Comparison of ENCODE assay signal across 8 mouse cellular contexts in the genomic region with DNA sequence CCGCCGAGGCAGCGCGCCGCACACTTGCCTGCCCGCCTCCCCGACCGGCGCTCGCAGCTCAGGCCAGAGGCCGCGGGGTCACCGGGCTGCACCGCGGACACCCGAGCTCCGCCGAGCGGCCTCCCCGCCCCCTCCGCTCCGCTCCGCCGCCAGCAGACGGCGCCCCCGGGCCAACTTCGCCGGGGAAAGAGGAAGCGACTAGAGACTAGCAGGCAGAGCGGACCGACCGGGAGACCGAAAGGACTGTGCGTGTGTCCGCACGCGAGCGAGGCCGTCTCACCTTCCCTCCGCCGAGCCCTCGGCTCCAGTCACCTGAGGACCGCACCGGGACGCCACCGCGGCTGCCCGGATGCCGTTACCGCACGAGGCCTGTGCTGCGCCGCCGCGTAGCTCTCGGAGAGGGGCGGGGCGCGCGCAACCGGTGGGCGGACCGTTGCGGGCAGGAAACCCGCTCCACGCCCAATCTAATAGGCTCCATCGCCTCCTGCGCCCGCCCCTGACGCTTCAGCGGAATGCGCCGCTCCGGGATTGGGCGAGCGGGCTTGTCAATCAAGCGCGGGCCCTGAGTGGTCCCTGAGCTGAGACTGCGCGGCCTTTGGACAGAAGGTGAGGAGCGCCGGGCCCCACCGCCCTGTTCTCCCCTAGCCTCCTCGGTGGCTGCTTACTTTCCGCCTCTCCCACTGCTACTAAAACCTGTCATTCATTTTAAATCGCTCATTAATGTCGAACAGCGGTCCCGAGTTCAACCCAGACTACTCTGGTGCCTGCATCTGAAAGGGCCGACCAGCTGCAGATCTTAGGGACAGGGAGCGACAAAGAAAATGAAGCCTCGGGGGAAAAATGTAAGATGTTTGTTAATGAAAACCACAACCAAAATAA. TPM values are rescaled to one million over a fixed set of nuclear protein-coding genes. Genes with fewer than 3 reads are reported as not detected.
A peak's percentile ranks its signal among the peaks of the same experiment; 100 is the strongest.
DNase-seq lines count a peak whose midpoint lies in the region; ATAC-seq lines count a peak whose summit lies in the region.

A gene (minus strand): TSS at position 420 of the 879 bp plus-strand sequence.

- ATAC-seq in megakaryocyte progenitor cell, adult 5-6 weeks (replicated peaks; ENCODE audit: poor library complexity), result peak; percentile 91

- DNase-seq in adipocyte (ENCODE audit: low spot score), result peak; percentile 95
- DNase-seq in embryo, embryonic 10 days (ENCODE audit: low spot score), result peak; percentile 99
- peak; percentile 99 for DNase-seq in gastrocnemius, postnatal 10 days
- DNase-seq in induced T-regulatory cell, adult 2 months (ENCODE audit: low read depth), result peak; percentile 98
- peak; percentile 97 to 99 for DNase-seq in left cerebral cortex, adult 9 months (ENCODE audit: low spot score in 2 of 2)
- DNase-seq in right cerebral cortex, postnatal 14 days, result peak; percentile 100
- DNase-seq in urinary bladder, postnatal 36 days (ENCODE audit: low spot score in 2 of 2), result peak; percentile 98 to 99

RNA-seq across cellular contexts. Expression of the gene that starts here (rescaled TPM):
- total RNA-seq in gastrocnemius, postnatal 10 days (2021), result 10 to 100 TPM; 35.9 to 39.7 TPM
- 46.4 and 46.7 TPM in 2 replicates for total RNA-seq in megakaryocyte progenitor cell, adult 5-6 weeks (2015)
- total RNA-seq in megakaryocyte progenitor cell, adult 5-6 weeks (2017), result 54.4 and 56.5 TPM in 2 replicates

Comparison
In these comparisons a context has a peak if more than half of its experiments do, and no peak if none do; other contexts are left out.
1. Peak in every context shown above with its lines: DNase-seq and ATAC-seq.